9 mouse cellular contexts compared by ENCODE assay signal in genomic region chr17:32924658-32925312, GRCm38 (mm10). TPM values are rescaled to one million over a fixed set of nuclear protein-coding genes. Genes with fewer than 3 reads are reported as not detected.
DNase-seq lines count a peak whose midpoint lies in the region; ATAC-seq and TF ChIP-seq lines count a peak whose summit lies in the region.
"Had no signal": no experiment of that assay in that cellular context is flagged by ENCODE, and none has a peak within 500 bp of the region (broad histone marks: within the 10 kb centered on the region; RNA-seq: fewer than 3 reads in every experiment).

No protein-coding gene starts in this region.

- 0 out of 2 replicates have a peak, but pooled peaks have one; percentile 51 for TF ChIP-seq EP300 in heart, adult 2 months (IDR thresholded peaks at IDR 0.05; ENCODE audit: insufficient read depth, low read depth, low read length)

- peaks cover 8% of the 10 kb centered on the region; the same call in 1 of the 2 replicates for H3K9me3 ChIP-seq in embryonic facial prominence, embryonic 12.5 days
- H3K9me3 ChIP-seq in limb, embryonic 12.5 days = peaks cover 19% of the 10 kb centered on the region; the same call in 1 of the 2 replicates
- peaks cover 7% of the 10 kb centered on the region; the same call in 1 of the 2 replicates for H3K9me3 ChIP-seq in midbrain, embryonic 13.5 days

- no peaks in the 10 kb centered on the region for H3K4me1 ChIP-seq in bone marrow macrophage, adult 2 months (ENCODE audit: control insufficient read depth, insufficient read depth, low read length)
- no peaks in the 10 kb centered on the region for H3K4me1 ChIP-seq in embryonic facial prominence, embryonic 12.5 days
- H3K4me1 ChIP-seq in heart, adult 2 months (ENCODE audit: control insufficient read depth, insufficient read depth, low read length) = peaks cover 5% of the 10 kb centered on the region
- H3K4me1 ChIP-seq in limb, embryonic 12.5 days (replicated peaks) = peaks cover 3% of the 10 kb centered on the region; the same call in 1 of the 2 replicates
- peaks cover 9% of the 10 kb centered on the region for H3K4me1 ChIP-seq in midbrain, embryonic 13.5 days (replicated peaks)

- no peaks in the 10 kb centered on the region for H3K27me3 ChIP-seq in embryonic facial prominence, embryonic 12.5 days
- H3K27me3 ChIP-seq in heart, adult 2 months (ENCODE audit: control insufficient read depth, insufficient read depth, low read length) = no peaks in the 10 kb centered on the region
- peaks cover 3% of the 10 kb centered on the region for H3K27me3 ChIP-seq in limb, embryonic 12.5 days
- H3K27me3 ChIP-seq in midbrain, embryonic 13.5 days = peaks cover 16% of the 10 kb centered on the region; the same call in 1 of the 2 replicates

- H3K79me2 ChIP-seq in heart, adult 2 months (replicated peaks; ENCODE audit: control insufficient read depth, insufficient read depth, low read length) = no peaks in the 10 kb centered on the region

- peak; percentile 82 to 84 for DNase-seq in heart, adult 2 months
- DNase-seq in kidney, adult 18-20 months = peak; percentile 74
- peak; percentile 59 for DNase-seq in skeletal muscle tissue, adult 2 months (ENCODE audit: low read depth, low spot score)
- no peak for DNase-seq in adipocyte (ENCODE audit: low spot score)

- WGBS in embryonic facial prominence, embryonic 12.5 days = 15% methylated on average over 32 of the region's 32 CpGs
- WGBS in heart, adult 2 months = 15% methylated on average over 32 of the region's 32 CpGs
- WGBS in limb, embryonic 12.5 days = 16% methylated on average over 32 of the region's 32 CpGs
- 19% methylated on average over 32 of the region's 32 CpGs for WGBS in midbrain, embryonic 13.5 days

- no peak for TF ChIP-seq CTCF in bone marrow macrophage, adult 2 months (IDR thresholded peaks at IDR 0.05; ENCODE audit: low read depth, low read length)
- 0 out of 2 replicates have a peak, but pooled peaks have one; percentile 14 for TF ChIP-seq CTCF in heart, adult 2 months (IDR thresholded peaks at IDR 0.05)

- peak overlapping the region; percentile 35 for H3K4me3 ChIP-seq in bone marrow macrophage, adult 2 months (ENCODE audit: insufficient read depth, low read length)
- peak overlapping the region; percentile 47 for H3K4me3 ChIP-seq in embryonic facial prominence, embryonic 12.5 days
- H3K4me3 ChIP-seq in heart, adult 2 months = peak overlapping the region; percentile 48
- H3K4me3 ChIP-seq in limb, embryonic 12.5 days (replicated peaks) = peak overlapping the region; percentile 50
- H3K4me3 ChIP-seq in midbrain, embryonic 13.5 days (replicated peaks) = peak overlapping the region; percentile 46
- H3K4me3 ChIP-seq: myocyte had no signal

- intact Hi-C loops in heart, adult 2 months (cut with DNase I) = loop anchor here (2.0 kb wide), 1 partner anchor 22 kb away; the partner anchor contains the start of gene Cyp4f13

- no peak for TF ChIP-seq POLR2A in bone marrow macrophage, adult 2 months (IDR thresholded peaks at IDR 0.05; ENCODE audit: borderline replicate concordance, low read depth, low read length)
- peak; percentile 87 for TF ChIP-seq POLR2A in heart, adult 2 months (IDR thresholded peaks at IDR 0.05; ENCODE audit: insufficient read depth, low read depth, low read length)

- peak overlapping the region; percentile 70 for H3K4me2 ChIP-seq in embryonic facial prominence, embryonic 12.5 days (replicated peaks)
- peak overlapping the region; percentile 76 for H3K4me2 ChIP-seq in limb, embryonic 12.5 days
- H3K4me2 ChIP-seq in midbrain, embryonic 13.5 days (replicated peaks) = peak overlapping the region; percentile 58

- peak; percentile 87 for ATAC-seq in embryonic facial prominence, embryonic 12.5 days (ENCODE audit: insufficient number of reproducible peaks, insufficient read depth, low FRiP score, low TSS enrichment)
- peak; percentile 73; the same call in 1 of the 2 replicates for ATAC-seq in limb, embryonic 12.5 days (ENCODE audit: insufficient number of reproducible peaks, insufficient read depth, low FRiP score, low TSS enrichment, low read depth)
- peak; percentile 97 for ATAC-seq in midbrain, embryonic 13.5 days

- peak overlapping the region; percentile 60 for H3K9ac ChIP-seq in embryonic facial prominence, embryonic 12.5 days
- H3K9ac ChIP-seq in heart, adult 2 months (ENCODE audit: low read depth, low read length) = peak overlapping the region; percentile 83
- peak overlapping the region; percentile 63 for H3K9ac ChIP-seq in limb, embryonic 12.5 days (replicated peaks)
- H3K9ac ChIP-seq in midbrain, embryonic 13.5 days (replicated peaks) = peak overlapping the region; percentile 71

- H3K36me3 ChIP-seq in embryonic facial prominence, embryonic 12.5 days = no peaks in the 10 kb centered on the region
- no peaks in the 10 kb centered on the region for H3K36me3 ChIP-seq in heart, adult 2 months (ENCODE audit: control insufficient read depth, insufficient read depth, low read length)
- no peaks in the 10 kb centered on the region for H3K36me3 ChIP-seq in limb, embryonic 12.5 days
- no peaks in the 10 kb centered on the region for H3K36me3 ChIP-seq in midbrain, embryonic 13.5 days

- no peak overlapping the region for H3K27ac ChIP-seq in bone marrow macrophage, adult 2 months (ENCODE audit: insufficient read depth, low read depth, low read length)
- peak overlapping the region; percentile 37; the same call in 1 of the 2 replicates for H3K27ac ChIP-seq in embryonic facial prominence, embryonic 12.5 days
- H3K27ac ChIP-seq in heart, adult 2 months = peak overlapping the region; percentile 70
- no peak overlapping the region for H3K27ac ChIP-seq in limb, embryonic 12.5 days
- peak overlapping the region; percentile 52 for H3K27ac ChIP-seq in midbrain, embryonic 13.5 days

RNA-seq across cellular contexts. Expression of gene Cyp4f14, which starts 7.6 kb away (rescaled TPM):
- polyA plus RNA-seq in bone marrow macrophage, adult 2 months (2012; ENCODE audit: insufficient read depth, insufficient read length, missing spikeins) = not detected in 2 replicates
- not detected in 2 replicates for polyA plus RNA-seq in embryonic facial prominence, embryonic 12.5 days (2016; fragmentation: Nextera tagmentation; extraction: Ambion mirVana)
- under 1 TPM in 1 of 2 experiments, not detected in 1; 0.16 TPM for total RNA-seq in heart, adult 2 months (2021)
- 0.25 and 0.44 TPM in 2 replicates for polyA plus RNA-seq in heart, adult 2 months (2012; rRNA removed)
- not detected in 2 replicates for polyA plus RNA-seq in limb, embryonic 12.5 days (2016; fragmentation: Nextera tagmentation; extraction: Ambion mirVana)
- not detected in 2 replicates for polyA plus RNA-seq in midbrain, embryonic 13.5 days (2015; fragmentation: Nextera tagmentation; extraction: Ambion mirVana)

RNA-seq across cellular contexts. Expression of gene Cyp4f13, which starts 22.4 kb away (rescaled TPM):
- 49.0 and 53.3 TPM in 2 replicates for polyA plus RNA-seq in bone marrow macrophage, adult 2 months (2012; ENCODE audit: insufficient read depth, insufficient read length, missing spikeins)
- polyA plus RNA-seq in embryonic facial prominence, embryonic 12.5 days (2016; fragmentation: Nextera tagmentation; extraction: Ambion mirVana) = 8.0 and 8.8 TPM in 2 replicates
- total RNA-seq in heart, adult 2 months (2021) = 10 to 100 TPM; 11.2 to 12.7 TPM
- 21.1 and 22.9 TPM in 2 replicates for polyA plus RNA-seq in heart, adult 2 months (2012; rRNA removed)
- polyA plus RNA-seq in limb, embryonic 12.5 days (2016; fragmentation: Nextera tagmentation; extraction: Ambion mirVana) = 6.6 and 8.5 TPM in 2 replicates
- polyA plus RNA-seq in midbrain, embryonic 13.5 days (2015; fragmentation: Nextera tagmentation; extraction: Ambion mirVana) = 6.0 and 9.9 TPM in 2 replicates

RNA-seq across cellular contexts. Expression of gene Zfp870, which starts 33.3 kb away (rescaled TPM):
- 5.0 and 6.8 TPM in 2 replicates for polyA plus RNA-seq in bone marrow macrophage, adult 2 months (2012; ENCODE audit: insufficient read depth, insufficient read length, missing spikeins)
- 8.9 and 9.0 TPM in 2 replicates for polyA plus RNA-seq in embryonic facial prominence, embryonic 12.5 days (2016; fragmentation: Nextera tagmentation; extraction: Ambion mirVana)
- total RNA-seq in heart, adult 2 months (2021) = 1 to 10 TPM; 5.4 to 7.3 TPM
- polyA plus RNA-seq in heart, adult 2 months (2012; rRNA removed) = 1.3 and 2.7 TPM in 2 replicates
- 8.8 and 9.8 TPM in 2 replicates for polyA plus RNA-seq in limb, embryonic 12.5 days (2016; fragmentation: Nextera tagmentation; extraction: Ambion mirVana)
- 8.7 and 10.3 TPM in 2 replicates for polyA plus RNA-seq in midbrain, embryonic 13.5 days (2015; fragmentation: Nextera tagmentation; extraction: Ambion mirVana)

RNA-seq across cellular contexts. Expression of gene Zfp472, which starts 40.8 kb away (rescaled TPM):
- polyA plus RNA-seq in bone marrow macrophage, adult 2 months (2012; ENCODE audit: insufficient read depth, insufficient read length, missing spikeins) = 6.8 and 12.7 TPM in 2 replicates
- 12.2 and 12.6 TPM in 2 replicates for polyA plus RNA-seq in embryonic facial prominence, embryonic 12.5 days (2016; fragmentation: Nextera tagmentation; extraction: Ambion mirVana)
- total RNA-seq in heart, adult 2 months (2021) = 1 to 10 TPM; 2.3 to 2.7 TPM
- polyA plus RNA-seq in heart, adult 2 months (2012; rRNA removed) = 0.62 and 0.79 TPM in 2 replicates
- 12.0 and 13.1 TPM in 2 replicates for polyA plus RNA-seq in limb, embryonic 12.5 days (2016; fragmentation: Nextera tagmentation; extraction: Ambion mirVana)
- polyA plus RNA-seq in midbrain, embryonic 13.5 days (2015; fragmentation: Nextera tagmentation; extraction: Ambion mirVana) = 9.9 and 10.2 TPM in 2 replicates

Comparison
In these comparisons a context has a peak if more than half of its experiments do, and no peak if none do; other contexts are left out.
1. H3K27ac ChIP-seq: peak in embryonic facial prominence, embryonic 12.5 days (single experiment), heart, adult 2 months (single experiment) and midbrain, embryonic 13.5 days (single experiment); none in bone marrow macrophage, adult 2 months (single experiment) and limb, embryonic 12.5 days (single experiment).
2. Peak in every context shown above with its lines, with median percentiles within 50 percentile points of each other: H3K4me3 ChIP-seq, ATAC-seq, H3K4me2 ChIP-seq and H3K9ac ChIP-seq.